Mouse (Mus musculus) CD4-positive naive resting alpha-beta T cell, adult 76 days (primary cell): Measurements from ENCODE around the gene Il15ra. TPM values are rescaled to one million over a fixed set of nuclear protein-coding genes. Genes with fewer than 3 reads are reported as not detected.

ENCODE experiments used
- total RNA-seq: library from RNA; stranded (reverse); gene quantifications from one replicate; pipeline ENCODE4 v1.2.4, GENCODE M21; 2023

Il15ra gene
- total RNA-seq = 7.0 TPM

DNA sequence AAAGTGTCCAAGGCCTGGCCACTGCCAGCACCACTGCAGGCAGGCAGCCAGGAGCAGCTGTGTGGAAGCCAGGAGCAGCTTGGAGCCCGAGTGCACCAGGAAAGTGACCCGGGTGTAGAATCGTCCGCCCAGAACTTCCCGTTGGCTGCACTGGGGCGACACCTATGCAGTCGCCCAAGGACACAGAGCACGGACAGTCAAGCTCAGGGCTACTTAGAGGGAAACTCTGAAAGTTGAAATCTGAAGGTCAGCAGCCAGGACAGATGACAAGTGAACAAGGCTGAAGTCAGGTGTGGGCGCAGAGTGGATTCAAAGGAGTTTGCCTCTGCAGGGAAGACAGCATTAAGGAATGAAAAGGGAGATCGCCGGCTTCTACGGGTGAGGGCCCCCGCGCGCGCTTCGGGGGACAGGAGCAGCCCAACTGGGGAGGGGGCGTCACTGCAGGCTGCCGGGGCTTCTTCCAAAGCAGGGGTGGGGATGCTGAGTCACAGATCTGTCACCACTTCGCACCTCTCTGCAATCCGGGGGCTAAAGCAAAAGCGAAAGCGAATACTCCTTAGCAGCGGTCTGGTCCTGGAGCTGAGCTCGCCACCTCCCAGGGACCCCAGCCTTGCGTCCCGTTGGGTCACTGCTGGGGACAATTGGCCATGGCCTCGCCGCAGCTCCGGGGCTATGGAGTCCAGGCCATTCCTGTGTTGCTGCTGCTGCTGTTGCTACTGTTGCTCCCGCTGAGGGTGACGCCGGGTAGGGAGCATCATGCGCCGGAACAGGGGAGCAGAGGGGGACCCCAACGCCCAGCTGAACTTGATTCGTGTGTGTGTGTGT is at the start of gene Il15ra:
Il15ra (plus strand) TSS at position 90 of the 825 bp plus-strand sequence.

DNA sequence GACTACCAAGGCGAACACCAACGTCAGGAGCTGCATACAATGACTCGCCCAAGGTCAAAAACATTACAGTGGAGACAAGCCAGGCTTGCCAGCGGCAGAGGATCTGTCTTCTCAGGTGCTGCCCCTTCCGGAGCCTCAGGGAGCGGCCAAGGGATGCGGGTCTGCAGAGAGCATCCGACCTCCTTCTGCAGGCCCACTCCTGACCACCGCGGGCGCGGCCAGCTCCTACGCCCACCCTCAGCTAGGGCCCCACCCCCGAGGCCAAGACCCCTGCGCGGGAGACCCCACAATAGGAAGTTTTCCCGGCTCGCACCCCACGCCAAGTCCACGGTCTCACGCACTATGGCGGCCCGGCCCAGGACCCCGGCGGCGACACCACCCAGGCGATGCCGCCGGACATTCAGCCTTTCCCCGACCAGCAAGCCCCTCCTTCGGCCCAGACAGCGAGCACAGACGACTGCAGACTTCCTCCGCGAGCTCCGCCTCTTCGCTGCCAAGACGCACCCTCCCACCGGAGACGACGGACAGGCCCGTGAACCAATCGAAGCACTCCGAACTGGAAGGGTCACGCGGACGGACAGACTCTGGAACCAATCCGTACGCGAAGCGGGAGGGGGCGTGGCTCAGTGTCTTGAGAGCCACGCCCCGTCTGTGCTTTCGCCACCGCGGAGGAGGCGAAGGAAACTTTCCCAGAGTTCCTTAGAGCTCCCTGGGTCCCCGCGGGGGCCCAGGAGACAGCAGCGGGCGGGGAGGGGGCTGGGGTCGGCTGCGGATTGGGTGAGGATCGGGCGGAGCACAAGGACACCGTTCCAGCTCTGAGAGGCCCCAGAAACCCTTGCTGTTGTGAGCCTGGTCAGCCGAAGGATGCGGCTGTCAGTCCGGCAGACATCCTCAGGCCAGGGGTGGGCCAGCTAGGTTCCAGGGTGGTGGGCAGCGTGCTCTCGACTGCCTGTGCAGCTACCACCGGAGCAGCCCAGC is 72.3 kb downstream of the Il15ra start, which contains the start of the genes Fbh1 and Ankrd16:
Fbh1 (minus strand) TSS at position 492 of the 978 bp plus-strand sequence.
Ankrd16 (plus strand) TSS at position 786 of the 978 bp plus-strand sequence.

Other genes starting within 250 kb of the Il15ra start
- 39.5 TPM for gene Pfkfb3, start 151.2 kb upstream of the Il15ra start, total RNA-seq
- gene Rbm17, start 101.1 kb upstream of the Il15ra start, total RNA-seq = 167 TPM
- gene Gm17490, start 79.0 kb upstream of the Il15ra start, total RNA-seq = not detected
- 7.0 TPM for gene Il2ra, start 62.5 kb upstream of the Il15ra start, total RNA-seq
- gene Fbh1, start 72.3 kb downstream of the Il15ra start, total RNA-seq = 37.0 TPM
- gene Ankrd16, start 72.6 kb downstream of the Il15ra start, total RNA-seq = 70.5 TPM